Comparison of ENCODE assay signal across 8 mouse cellular contexts in the genomic region with DNA sequence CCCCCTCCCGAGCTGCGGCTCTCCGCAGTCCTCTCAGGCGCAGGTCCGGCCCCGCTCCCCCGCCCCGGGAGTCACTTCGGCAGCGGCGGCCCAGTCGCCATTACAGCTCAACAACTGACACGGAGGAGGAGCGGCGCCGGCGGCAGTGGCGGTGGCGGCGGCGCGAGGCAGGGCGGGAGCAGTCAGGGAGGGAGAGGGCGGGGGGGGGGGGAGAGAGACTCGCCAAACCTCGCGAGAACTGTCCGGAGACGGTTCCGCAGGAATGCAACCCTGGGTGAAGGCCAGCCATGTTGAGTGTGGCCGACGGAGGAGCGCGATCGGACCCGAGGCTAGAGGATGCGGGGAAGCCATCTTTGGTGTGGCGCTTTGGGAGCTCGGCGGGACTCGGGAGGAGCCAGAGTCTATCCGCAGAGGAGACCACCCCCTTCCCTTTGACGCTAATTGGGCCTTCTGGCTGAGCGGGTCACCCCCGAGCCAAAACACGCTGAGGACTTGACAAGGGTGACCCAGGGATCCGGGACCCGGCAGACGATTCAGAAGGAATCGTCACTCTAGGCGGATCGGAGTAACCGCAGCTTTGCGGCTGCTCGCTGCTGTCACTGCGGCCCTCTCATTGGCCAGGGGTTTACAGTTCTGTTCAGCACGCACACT. TPM values are rescaled to one million over a fixed set of nuclear protein-coding genes. Genes with fewer than 3 reads are reported as not detected.
DNase-seq lines count a peak whose midpoint lies in the region; ATAC-seq lines count a peak whose summit lies in the region.

Cep350 (minus strand) TSS at position 188 of the 651 bp plus-strand sequence.

- under 1% methylated on average over 57 of the region's 57 CpGs for WGBS in heart, embryonic 10.5 days
- WGBS in kidney, embryonic 15.5 days, result 0% methylated on average over 48 of the region's 57 CpGs

- no peaks in the 10 kb centered on the region for H3K9me3 ChIP-seq in heart, embryonic 10.5 days
- H3K9me3 ChIP-seq in kidney, embryonic 15.5 days (replicated peaks), result no peaks in the 10 kb centered on the region

- H3K36me3 ChIP-seq in heart, embryonic 10.5 days, result no peaks in the 10 kb centered on the region
- no peaks in the 10 kb centered on the region for H3K36me3 ChIP-seq in kidney, embryonic 15.5 days

- ATAC-seq in erythroblast, adult 5-6 weeks (replicated peaks; ENCODE audit: low FRiP score, poor library complexity, severe bottlenecking), result peak; percentile 94
- peak; percentile 99 for ATAC-seq in kidney, embryonic 15.5 days (replicated peaks; ENCODE audit: low FRiP score)
- peak; percentile 97 for ATAC-seq in monocyte, adult 5-6 weeks (replicated peaks; ENCODE audit: insufficient number of reproducible peaks, low FRiP score, low TSS enrichment, poor library complexity, severe bottlenecking)

- peak within 1 kb of the TSS; percentile 98 for H3K27ac ChIP-seq in heart, embryonic 10.5 days
- peak within 1 kb of the TSS; percentile 94 for H3K27ac ChIP-seq in kidney, embryonic 15.5 days

- no peaks in the 10 kb centered on the region for H3K27me3 ChIP-seq in heart, embryonic 10.5 days (ENCODE audit: insufficient read depth, poor library complexity, severe bottlenecking)
- H3K27me3 ChIP-seq in kidney, embryonic 15.5 days, result no peaks in the 10 kb centered on the region

- H3K4me2 ChIP-seq in kidney, embryonic 15.5 days, result peak within 1 kb of the TSS; percentile 66

- DNase-seq in B cell, adult 2 months, result peak; percentile 91 to 93
- peak; percentile 99 for DNase-seq in brain, adult 2 months (ENCODE audit: low read depth, low spot score)
- DNase-seq in heart, embryonic 10.5 days (ENCODE audit: low spot score), result peak; percentile 99
- DNase-seq in liver, result peak; percentile 99
- DNase-seq in spleen, postnatal 4 days (ENCODE audit: low spot score in 2 of 2), result peak; percentile 95 to 96

- H3K9ac ChIP-seq in kidney, embryonic 15.5 days, result peak within 1 kb of the TSS; percentile 98

- H3K4me1 ChIP-seq in heart, embryonic 10.5 days, result peaks cover 20% of the 10 kb centered on the region
- peaks cover 19% of the 10 kb centered on the region for H3K4me1 ChIP-seq in kidney, embryonic 15.5 days

- H3K4me3 ChIP-seq in heart, embryonic 10.5 days, result peak within 1 kb of the TSS; percentile 99
- peak within 1 kb of the TSS; percentile 100 for H3K4me3 ChIP-seq in kidney, embryonic 15.5 days (replicated peaks)

RNA-seq across cellular contexts. Expression of gene Cep350, which starts in this region (rescaled TPM):
- 35.5 and 42.2 TPM in 2 replicates for total RNA-seq in erythroblast, adult 5-6 weeks (2015; ENCODE audit: low replicate concordance)
- total RNA-seq in erythroblast, adult 5-6 weeks (2017; ENCODE audit: low replicate concordance), result 48.2 and 80.0 TPM in 2 replicates
- 4.5 and 5.0 TPM in 2 replicates for polyA plus RNA-seq in heart, embryonic 10.5 days (2016; fragmentation: Nextera tagmentation; extraction: Ambion mirVana)
- polyA plus RNA-seq in kidney, embryonic 15.5 days (2015; fragmentation: Nextera tagmentation; extraction: Ambion mirVana), result 10.7 and 11.0 TPM in 2 replicates
- 70.9 to 115 TPM (median 84.4 TPM) in 3 replicates for total RNA-seq in monocyte, adult 5-6 weeks (2017)

Comparison
In these comparisons a context has a peak if more than half of its experiments do, and no peak if none do; other contexts are left out.
1. Peak in every context shown above with its lines: DNase-seq, ATAC-seq, H3K4me3 ChIP-seq and H3K27ac ChIP-seq.